Mouse (Mus musculus) hindlimb bud, embryonic 11.5 days (tissue): ENCODE results near the gene Hoxd4.

Experiments
- DNase-seq: peaks from one replicate; pipeline ENCODE4 v3.0.0-alpha.2; 2012; ENCODE audit warnings: low read depth, low spot score; ENCODE audit errors: extremely low spot score

The Hoxd4 gene

GRCm38 (mm10) chr2:74691995-74692807, 19.5 kb upstream of the Hoxd4 start:
- no peak for DNase-seq

GRCm38 (mm10) chr2:74692808-74693431, 18.8 kb upstream of the Hoxd4 start:
- no peak for DNase-seq

- DNase-seq: no peak
Observed at GRCm38 (mm10) chr2:74693432-74693827, 18.3 kb upstream of the Hoxd4 start.

DNA sequence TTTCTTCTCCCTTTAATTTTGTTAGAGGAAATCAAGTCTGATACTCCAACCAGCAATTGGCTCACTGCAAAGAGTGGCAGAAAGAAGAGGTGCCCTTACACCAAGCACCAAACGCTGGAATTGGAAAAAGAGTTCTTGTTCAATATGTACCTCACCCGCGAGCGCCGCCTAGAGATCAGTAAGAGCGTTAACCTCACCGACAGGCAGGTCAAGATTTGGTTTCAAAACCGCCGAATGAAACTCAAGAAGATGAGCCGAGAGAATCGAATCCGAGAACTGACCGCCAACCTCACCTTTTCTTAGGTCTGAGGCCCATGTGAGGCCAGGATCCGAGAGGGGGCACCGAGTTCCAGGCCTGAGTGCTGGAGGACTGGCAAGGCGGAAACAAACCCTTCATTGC, 17.7 kb upstream of the Hoxd4 start:
- DNase-seq: no peak

- DNase-seq: no peak
Observed at GRCm38 (mm10) chr2:74695383-74695782, 16.3 kb upstream of the Hoxd4 start.

- DNase-seq: no peak
Observed at GRCm38 (mm10) chr2:74695813-74696430, 15.8 kb upstream of the Hoxd4 start.

DNA sequence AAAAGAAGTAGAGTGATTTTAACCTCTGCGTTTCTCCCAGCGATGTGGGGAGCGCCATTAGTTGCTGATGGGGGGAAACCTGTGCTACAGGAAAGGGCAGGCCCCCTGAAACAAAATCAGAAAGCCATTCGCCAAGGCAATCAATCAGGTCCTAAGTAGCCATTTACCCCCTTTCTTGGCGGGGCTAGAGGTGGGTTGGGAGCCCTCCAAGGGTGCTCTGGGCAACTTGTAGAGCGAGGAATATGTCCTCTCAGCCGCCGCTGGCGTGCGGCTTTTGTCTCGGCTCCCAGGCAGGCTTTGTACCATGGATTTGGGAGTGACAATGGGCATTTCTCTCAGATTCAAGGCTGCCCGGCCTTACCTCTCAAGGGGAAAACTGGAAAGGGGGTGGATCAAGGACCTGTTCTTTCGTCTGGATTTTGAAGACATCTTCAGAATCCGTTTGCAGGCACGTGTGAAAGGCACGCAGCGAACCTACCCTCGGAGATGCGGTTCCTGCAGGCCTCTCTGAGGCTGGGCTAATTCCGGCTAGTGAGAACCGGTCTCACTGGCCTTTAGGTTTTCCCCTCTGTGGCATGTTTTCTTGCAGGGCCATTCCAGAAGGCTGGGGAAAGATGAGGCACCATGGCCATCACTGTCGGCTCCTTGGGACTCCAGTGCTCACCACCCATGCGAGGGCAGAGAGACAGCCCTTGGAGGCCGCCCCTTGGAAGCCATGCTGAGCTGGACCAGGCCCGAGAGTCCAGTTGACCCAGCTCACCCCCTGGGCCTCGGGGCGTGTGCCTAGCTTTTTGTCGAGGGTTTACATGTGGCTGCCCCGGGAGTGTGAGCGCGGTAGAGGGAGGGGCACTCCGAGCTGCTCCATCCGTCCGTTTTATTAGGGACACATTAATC, 15.0 kb upstream of the Hoxd4 start:
- DNase-seq: no peak

DNA sequence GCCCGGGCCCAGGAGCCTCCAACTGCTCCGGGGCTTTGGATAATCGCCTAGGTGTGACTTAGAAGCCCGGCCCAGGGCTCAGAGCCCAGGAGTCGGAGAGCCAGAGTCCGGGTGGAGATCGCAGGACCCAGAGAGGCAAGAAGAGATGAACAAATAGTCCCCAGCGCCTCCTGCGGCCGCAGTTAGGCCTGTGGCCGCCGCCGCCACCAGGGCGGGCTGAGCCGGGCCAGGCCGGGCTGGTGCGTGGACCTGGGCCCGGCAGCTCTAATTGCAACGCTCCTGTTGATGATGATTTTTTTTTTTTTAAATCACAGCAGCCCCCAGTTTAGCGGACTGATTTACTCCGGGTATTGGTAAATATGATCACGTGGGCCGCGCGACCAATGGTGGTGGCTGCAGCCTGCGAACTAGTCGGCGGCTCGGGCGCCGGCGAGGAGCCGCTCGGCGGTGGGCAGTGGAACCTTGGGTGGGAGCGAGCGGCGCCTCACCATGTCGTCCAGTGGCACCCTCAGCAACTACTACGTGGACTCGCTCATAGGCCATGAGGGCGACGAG, 14.1 kb upstream of the Hoxd4 start, which contains the start of gene Hoxd9:
TSS of gene Hoxd9 (plus strand) at position 161 of the 555 bp plus-strand sequence.
- no peak for DNase-seq

DNA sequence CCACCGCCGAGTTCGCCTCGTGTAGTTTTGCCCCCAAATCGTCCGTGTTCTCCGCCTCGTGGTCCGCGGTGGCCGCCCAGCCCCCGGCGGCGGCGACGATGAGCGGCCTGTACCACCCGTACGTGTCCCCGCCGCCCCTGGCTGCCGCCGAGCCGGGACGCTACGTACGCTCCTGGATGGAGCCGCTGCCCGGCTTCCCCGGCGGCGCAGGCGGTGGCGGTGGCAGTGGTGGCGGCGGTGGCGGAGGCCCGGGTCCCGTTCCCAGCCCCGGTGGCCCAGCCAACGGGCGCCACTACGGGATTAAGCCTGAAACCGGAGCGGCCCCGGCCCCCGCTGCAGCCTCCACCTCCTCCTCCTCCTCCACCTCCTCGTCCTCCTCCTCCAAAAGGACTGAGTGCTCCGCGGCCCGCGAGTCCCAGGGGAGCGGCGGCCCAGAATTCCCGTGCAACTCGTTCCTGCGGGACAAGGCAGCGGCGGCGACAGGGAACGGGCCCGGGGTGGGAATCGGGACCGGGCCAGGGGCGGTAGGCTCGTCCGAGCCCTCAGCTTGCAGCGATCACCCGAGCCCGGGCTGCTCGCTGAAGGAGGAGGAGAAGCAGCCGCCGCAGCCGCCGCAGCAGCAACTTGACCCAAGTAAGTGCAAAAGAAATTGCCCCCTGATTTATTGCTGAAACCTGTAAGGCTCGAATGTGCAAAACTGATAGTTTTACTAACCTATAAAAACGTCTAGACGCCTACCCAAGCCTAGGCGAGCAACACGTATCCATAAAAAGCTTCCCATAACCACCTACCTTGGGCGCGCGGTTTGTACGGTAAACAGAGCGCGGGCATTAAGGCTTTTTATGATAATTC, 13.3 kb upstream of the Hoxd4 start:
- no peak for DNase-seq

DNA sequence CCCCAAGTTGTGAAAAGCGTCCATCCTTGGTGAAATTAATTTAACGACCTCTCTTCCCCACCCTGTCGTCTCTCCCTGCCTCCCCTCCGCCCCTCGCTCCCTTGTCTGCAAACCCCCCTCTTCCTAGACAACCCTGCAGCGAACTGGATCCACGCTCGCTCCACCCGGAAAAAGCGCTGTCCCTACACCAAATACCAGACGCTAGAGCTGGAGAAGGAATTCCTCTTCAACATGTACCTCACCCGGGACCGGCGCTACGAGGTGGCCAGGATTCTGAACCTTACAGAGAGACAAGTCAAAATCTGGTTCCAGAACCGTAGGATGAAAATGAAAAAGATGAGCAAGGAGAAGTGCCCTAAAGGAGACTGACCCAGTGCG, 12.7 kb upstream of the Hoxd4 start:
- no peak for DNase-seq

DNA sequence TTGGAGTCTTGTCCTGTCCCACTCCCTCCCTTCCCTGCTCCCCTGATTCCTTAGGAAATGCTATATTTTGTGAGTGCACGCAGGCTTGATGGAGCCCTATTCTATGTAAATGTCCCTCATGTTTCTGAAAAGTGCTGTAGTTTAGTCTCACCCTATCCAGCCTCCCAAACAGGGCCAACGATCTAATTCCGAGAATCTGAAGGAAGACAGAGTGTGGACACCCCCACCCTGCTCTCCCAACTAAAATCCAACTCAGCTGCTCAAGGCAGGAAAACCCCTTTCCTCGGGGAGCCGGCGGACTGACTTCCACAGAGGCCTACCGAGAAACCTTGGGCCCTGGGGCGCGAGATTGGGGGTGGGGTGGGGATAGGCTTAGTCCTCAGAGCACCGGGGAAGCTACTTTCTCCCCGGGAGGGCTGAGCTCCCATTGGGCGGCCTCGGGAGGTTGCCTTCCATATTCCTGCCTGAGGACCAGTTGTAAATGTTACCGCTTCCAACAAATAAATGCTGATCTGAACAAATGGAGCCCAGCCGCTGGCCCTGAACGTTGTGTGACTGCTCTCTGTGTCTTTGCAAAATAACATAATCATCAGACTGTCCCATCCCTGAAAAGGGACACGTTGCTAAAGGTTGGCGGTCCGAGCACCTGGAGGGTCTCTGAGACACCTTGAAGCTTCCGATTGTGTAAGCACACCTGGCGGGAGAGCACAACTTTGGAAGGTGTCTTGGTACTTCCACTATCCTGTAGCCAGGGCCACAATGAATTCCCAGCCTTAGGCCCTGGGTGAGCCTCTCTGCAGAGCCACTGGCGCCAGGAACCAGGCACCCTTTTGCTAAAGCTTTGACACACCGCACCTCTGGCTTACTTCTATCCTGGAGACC, 11.8 kb upstream of the Hoxd4 start:
- DNase-seq: no peak

DNA sequence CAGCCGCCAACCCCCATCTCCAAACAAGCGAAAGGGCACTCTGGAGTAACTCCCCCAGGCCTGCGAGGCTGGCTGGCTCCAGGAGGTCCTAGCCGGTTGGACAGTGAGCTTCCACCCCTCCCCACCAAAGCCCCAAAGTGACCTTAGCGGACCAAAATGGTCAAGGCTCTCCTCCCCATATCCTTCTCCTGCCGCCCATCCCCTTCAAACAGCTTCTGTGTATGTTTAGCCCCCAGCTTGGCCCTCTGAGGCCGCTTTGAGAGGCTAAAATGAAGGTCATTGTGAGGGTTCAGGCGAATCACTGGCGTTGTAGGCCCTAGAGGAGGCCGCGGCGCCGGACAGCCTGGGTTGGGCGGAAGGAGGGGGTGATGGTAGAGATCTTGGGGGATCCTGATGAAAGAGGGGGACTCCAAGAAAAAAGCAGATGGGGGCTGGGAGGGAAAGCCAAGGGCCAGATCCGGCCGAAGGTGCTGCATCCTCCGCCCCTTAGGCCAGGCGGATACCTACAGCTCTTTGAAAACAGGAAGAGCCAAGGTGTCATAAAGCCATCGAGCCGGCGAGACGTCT, 11.1 kb upstream of the Hoxd4 start:
- DNase-seq: no peak

DNA sequence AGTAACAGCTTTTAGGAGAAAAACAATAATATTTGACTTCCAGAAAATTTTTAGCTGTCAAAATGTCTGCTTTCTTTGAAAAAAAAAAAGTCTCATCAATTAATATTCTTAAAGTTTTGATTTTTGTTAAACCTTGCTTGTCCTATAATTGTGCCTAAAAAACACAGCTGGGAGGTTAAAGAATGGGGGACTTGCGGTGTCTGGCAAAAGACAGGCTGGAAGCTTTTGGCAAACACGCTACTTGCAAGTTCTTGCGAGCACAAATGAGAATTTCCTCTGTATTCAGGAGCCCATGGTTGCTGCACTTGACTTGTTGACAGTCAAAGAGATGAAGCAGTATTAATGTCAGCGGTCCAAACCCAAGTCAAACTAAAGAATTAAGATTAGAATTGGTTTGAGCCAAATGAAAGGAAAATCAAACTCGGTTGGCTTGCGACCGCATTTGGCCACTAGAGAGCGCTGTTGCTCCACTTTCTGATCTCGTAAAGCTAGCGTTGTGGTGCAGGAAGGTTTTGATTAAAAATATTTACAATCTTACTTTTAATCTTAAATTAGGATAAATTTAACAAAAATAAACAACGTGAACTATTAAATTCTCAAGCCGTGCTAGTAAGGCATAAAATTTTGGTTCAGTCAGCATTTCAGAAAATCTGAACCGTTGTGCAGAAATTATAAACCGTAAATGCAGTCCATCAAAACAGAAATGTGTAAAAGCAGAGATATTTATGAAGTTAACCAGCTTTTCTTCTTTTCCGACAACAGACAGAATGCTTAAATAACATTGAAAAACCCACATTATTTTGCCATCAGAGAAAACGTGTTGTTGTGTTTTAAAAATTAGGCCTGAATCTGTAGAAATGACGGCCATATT, 9.5 kb upstream of the Hoxd4 start:
- no peak for DNase-seq

DNA sequence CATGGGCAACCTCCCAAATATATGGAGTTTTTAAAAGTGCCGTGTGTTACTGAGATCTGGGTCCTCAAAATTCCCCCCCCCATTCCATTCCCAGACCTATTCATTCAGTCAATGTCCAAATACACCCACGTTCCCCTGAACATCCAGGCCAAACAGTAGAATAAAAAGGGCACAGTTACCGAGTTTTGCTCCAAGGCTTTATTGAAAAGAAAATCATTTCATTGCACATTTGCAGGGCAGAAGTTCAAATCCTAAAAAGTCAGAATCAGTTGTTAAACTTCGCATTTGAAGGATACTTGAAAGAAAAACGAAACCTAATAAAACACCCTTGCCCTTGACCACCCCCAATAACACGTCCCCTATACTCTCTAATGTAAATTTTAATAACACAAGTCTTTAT, 8.9 kb upstream of the Hoxd4 start:
- DNase-seq: no peak

DNA sequence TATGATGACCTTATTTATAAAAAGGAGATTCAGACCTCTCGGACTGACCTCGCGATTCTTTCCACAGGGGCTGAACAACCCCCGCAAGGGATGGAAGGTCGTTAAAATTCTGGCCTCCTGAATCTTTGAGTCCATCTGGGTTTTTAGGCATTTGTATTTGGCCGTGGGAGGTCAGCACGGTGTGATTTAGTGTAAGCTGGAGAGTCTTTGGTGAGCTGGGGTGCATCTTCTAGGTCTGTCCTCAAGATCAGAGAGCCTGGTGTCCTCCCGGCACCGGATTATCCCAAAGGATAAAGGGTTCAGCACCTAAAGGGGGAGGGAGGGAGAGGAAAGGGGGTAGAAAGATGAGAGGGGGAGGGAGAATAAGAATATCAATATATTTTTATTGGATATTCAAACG, 8.4 kb upstream of the Hoxd4 start:
- DNase-seq: no peak

DNA sequence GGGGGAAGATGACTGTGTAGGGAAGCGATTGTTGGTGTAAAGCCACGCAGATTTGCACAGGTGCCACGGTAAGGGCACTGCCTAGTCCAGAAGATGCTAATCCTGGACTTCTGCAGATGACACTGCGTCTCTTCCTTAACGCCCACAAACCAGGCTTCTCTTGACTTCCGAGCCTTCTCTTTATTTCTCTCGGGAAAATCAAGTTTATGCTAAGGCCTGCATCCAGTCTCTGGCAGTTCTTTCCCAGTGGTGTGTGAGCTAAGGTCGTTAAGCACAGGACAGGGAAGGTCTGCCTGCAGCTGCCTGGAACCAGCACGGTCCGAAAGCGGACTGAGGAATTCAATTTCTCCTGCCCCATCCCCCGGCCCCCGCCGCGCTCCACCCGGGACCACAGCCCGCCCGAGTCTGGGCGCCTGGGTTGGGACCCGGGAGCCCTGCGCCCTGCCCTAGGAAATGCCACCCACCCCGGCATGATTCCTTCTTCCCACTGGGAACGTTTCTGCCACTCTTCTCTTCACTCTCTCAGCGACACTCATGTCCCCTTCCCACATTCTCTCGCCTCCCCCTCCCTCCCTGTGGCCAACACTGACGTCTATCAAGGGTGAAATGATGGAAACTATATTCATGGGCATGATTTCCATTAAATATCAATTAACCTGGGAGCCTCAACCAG, 7.9 kb upstream of the Hoxd4 start:
- DNase-seq: no peak

GRCm38 (mm10) chr2:74704393-74704998, 7.2 kb upstream of the Hoxd4 start, which contains the start of gene Hoxd8:
TSS of gene Hoxd8 (plus strand) at chr2:74704615.
- DNase-seq: no peak
